Mouse (Mus musculus): ENCODE measurements around the gene Fggy. TPM values are rescaled to one million over a fixed set of nuclear protein-coding genes. Genes with fewer than 3 reads are reported as not detected.

The Fggy gene
- polyA plus RNA-seq, 1 experiment = 2.7 TPM

GRCm38 (mm10) chr4:95924210-95925184 is 367.2 kb downstream of the Fggy start:
- WGBS = 16% methylated on average over 7 of the region's 7 CpGs
- H3K4me3 ChIP-seq (ENCODE audit: extremely low read depth, insufficient read depth, insufficient read length) = no peak overlapping the region
- TF ChIP-seq POLR2A (IDR thresholded peaks at IDR 0.05; ENCODE audit: low read depth, low read length) (no peak), CTCF (IDR thresholded peaks at IDR 0.05; ENCODE audit: extremely low read depth, insufficient read depth, insufficient read length, insufficient replicate concordance) (peak; percentile 81; the same call in 1 of the 2 replicates)
- peak; percentile 37 to 62 for DNase-seq (ENCODE audit: low read depth in 1 of 2, low spot score in 2 of 2)
- no peaks in the 10 kb centered on the region for H3K4me1 ChIP-seq (ENCODE audit: control insufficient read depth, insufficient read depth, insufficient read length)
- no peak overlapping the region for H3K27ac ChIP-seq (ENCODE audit: insufficient read depth, low read length)
- H3K27me3 ChIP-seq (ENCODE audit: control insufficient read depth, insufficient read depth, low read length) = no peaks in the 10 kb centered on the region
- H3K36me3 ChIP-seq (ENCODE audit: control insufficient read depth, insufficient read depth, low read length) = no peaks in the 10 kb centered on the region

- Histone ChIP-seq H3K27ac (ENCODE audit: insufficient read depth, low read length) (no peak overlapping the region), H3K4me1 (ENCODE audit: control insufficient read depth, insufficient read depth, insufficient read length) (no peaks in the 10 kb centered on the region), H3K27me3 (ENCODE audit: control insufficient read depth, insufficient read depth, low read length) (no peaks in the 10 kb centered on the region), H3K36me3 (ENCODE audit: control insufficient read depth, insufficient read depth, low read length) (no peaks in the 10 kb centered on the region), H3K4me3 (ENCODE audit: extremely low read depth, insufficient read depth, insufficient read length) (no peak overlapping the region)
- WGBS = 84% methylated on average over 1 of the region's 1 CpGs
- no peak for TF ChIP-seq CTCF (IDR thresholded peaks at IDR 0.05; ENCODE audit: extremely low read depth, insufficient read depth, insufficient read length, insufficient replicate concordance)
- TF ChIP-seq POLR2A (IDR thresholded peaks at IDR 0.05; ENCODE audit: low read depth, low read length) = no peak
- DNase-seq (ENCODE audit: low read depth in 1 of 2, low spot score in 2 of 2) = no peak
These were observed 371.5 kb downstream of the Fggy start for GRCm38 (mm10) chr4:95928846-95929245.

DNA sequence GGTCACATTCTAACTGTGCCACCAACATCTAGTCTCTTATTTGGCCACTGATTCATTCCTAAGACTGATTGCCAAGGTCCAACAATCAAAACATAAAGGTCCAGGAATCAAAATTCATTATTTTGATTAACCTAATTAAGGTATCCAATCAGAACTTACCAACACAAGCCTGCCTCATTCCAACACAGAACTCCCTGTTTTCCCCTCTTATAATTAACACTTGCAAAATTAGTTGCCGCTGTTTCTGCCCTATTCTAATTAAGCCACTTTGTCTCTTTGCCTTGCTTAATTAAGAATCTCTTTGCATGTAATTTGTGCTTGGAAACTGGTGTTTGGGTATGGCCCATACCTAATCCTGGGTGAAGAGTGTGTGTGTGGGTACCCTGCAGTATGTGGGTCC is 372.6 kb downstream of the Fggy start:
- 91% methylated on average over 1 of the region's 1 CpGs for whole genome bisulfite sequencing
- no peaks in the 10 kb centered on the region for H3K36me3 ChIP-seq (ENCODE audit: control insufficient read depth, insufficient read depth, low read length)
- H3K27me3 ChIP-seq (ENCODE audit: control insufficient read depth, insufficient read depth, low read length) = no peaks in the 10 kb centered on the region
- H3K4me1 ChIP-seq (ENCODE audit: control insufficient read depth, insufficient read depth, insufficient read length) = no peaks in the 10 kb centered on the region
- H3K4me3 ChIP-seq (ENCODE audit: extremely low read depth, insufficient read depth, insufficient read length) = no peak overlapping the region
- no peak for TF ChIP-seq POLR2A (IDR thresholded peaks at IDR 0.05; ENCODE audit: low read depth, low read length)
- TF ChIP-seq CTCF (IDR thresholded peaks at IDR 0.05; ENCODE audit: extremely low read depth, insufficient read depth, insufficient read length, insufficient replicate concordance) = no peak
- H3K27ac ChIP-seq (ENCODE audit: insufficient read depth, low read length) = no peak overlapping the region
- no peak for DNase-seq (ENCODE audit: low read depth in 1 of 2, low spot score in 2 of 2)

- DNase-seq (ENCODE audit: low read depth in 1 of 2, low spot score in 2 of 2) = no peak
- WGBS = 49% methylated on average over 2 of the region's 2 CpGs
- Histone ChIP-seq H3K27ac (ENCODE audit: insufficient read depth, low read length) (no peak overlapping the region), H3K36me3 (ENCODE audit: control insufficient read depth, insufficient read depth, low read length) (no peaks in the 10 kb centered on the region), H3K4me1 (ENCODE audit: control insufficient read depth, insufficient read depth, insufficient read length) (no peaks in the 10 kb centered on the region), H3K27me3 (ENCODE audit: control insufficient read depth, insufficient read depth, low read length) (no peaks in the 10 kb centered on the region), H3K4me3 (ENCODE audit: extremely low read depth, insufficient read depth, insufficient read length) (no peak overlapping the region)
- TF ChIP-seq CTCF (IDR thresholded peaks at IDR 0.05; ENCODE audit: extremely low read depth, insufficient read depth, insufficient read length, insufficient replicate concordance) (no peak), POLR2A (IDR thresholded peaks at IDR 0.05; ENCODE audit: low read depth, low read length) (no peak)
These were observed 374.0 kb downstream of the Fggy start for GRCm38 (mm10) chr4:95931331-95931730.

- Histone ChIP-seq H3K27ac (ENCODE audit: insufficient read depth, low read length) (no peak overlapping the region), H3K36me3 (ENCODE audit: control insufficient read depth, insufficient read depth, low read length) (no peaks in the 10 kb centered on the region), H3K4me1 (ENCODE audit: control insufficient read depth, insufficient read depth, insufficient read length) (no peaks in the 10 kb centered on the region), H3K4me3 (ENCODE audit: extremely low read depth, insufficient read depth, insufficient read length) (no peak overlapping the region), H3K27me3 (ENCODE audit: control insufficient read depth, insufficient read depth, low read length) (no peaks in the 10 kb centered on the region)
- no peak for TF ChIP-seq POLR2A (IDR thresholded peaks at IDR 0.05; ENCODE audit: low read depth, low read length)
- TF ChIP-seq CTCF (IDR thresholded peaks at IDR 0.05; ENCODE audit: extremely low read depth, insufficient read depth, insufficient read length, insufficient replicate concordance) = no peak
- WGBS = 90% methylated on average over 9 of the region's 9 CpGs
- DNase-seq (ENCODE audit: low read depth in 1 of 2, low spot score in 2 of 2) = no peak
These were observed 376.6 kb downstream of the Fggy start for GRCm38 (mm10) chr4:95933801-95934356.

DNA sequence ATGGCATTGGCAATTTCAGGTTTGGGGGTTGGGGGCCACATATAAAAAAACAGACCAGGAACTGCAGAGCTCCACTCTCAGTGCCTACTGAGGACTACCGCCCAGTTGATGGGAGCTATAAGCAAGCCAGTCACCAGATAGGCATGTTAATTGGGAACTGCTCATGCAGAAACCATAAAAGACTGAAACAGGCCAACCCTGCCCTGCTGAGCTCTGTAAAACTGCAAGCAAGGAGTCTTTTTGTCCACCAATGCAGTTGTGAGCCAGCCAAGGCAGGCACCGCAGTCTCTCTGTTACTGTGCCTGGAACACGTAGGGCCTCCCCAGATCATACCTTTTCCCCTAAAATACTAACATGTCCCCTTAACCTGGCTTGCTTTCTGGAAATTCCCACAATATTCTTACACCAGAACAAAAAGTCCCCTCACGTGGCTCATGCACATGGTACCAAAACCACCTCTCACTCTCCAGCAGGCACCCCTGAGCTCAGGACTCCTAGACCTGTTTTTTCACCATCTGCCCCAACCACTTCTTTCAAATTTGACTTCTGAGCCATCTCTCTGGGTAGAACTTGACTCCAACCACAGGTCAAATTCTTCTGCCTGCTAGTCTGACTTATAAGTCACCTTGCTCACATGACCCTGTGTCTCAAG is 377.2 kb downstream of the Fggy start:
- no peak for TF ChIP-seq POLR2A (IDR thresholded peaks at IDR 0.05; ENCODE audit: low read depth, low read length)
- TF ChIP-seq CTCF (IDR thresholded peaks at IDR 0.05; ENCODE audit: extremely low read depth, insufficient read depth, insufficient read length, insufficient replicate concordance) = no peak
- H3K4me1 ChIP-seq (ENCODE audit: control insufficient read depth, insufficient read depth, insufficient read length) = no peaks in the 10 kb centered on the region
- H3K27ac ChIP-seq (ENCODE audit: insufficient read depth, low read length) = no peak overlapping the region
- H3K4me3 ChIP-seq (ENCODE audit: extremely low read depth, insufficient read depth, insufficient read length) = no peak overlapping the region
- no peaks in the 10 kb centered on the region for H3K27me3 ChIP-seq (ENCODE audit: control insufficient read depth, insufficient read depth, low read length)
- WGBS = 81% methylated on average over 4 of the region's 4 CpGs
- no peak for DNase-seq (ENCODE audit: low read depth in 1 of 2, low spot score in 2 of 2)
- H3K36me3 ChIP-seq (ENCODE audit: control insufficient read depth, insufficient read depth, low read length) = no peaks in the 10 kb centered on the region
